Mouse (Mus musculus) adrenal gland, postnatal 25 days (tissue): ENCODE results near the gene Col17a1. TPM values are rescaled to one million over a fixed set of nuclear protein-coding genes. Genes with fewer than 3 reads are reported as not detected.

Experiments
- total RNA-seq: library from RNA; stranded (reverse); gene quantifications from 2 replicates; pipeline ENCODE4 v1.2.3, GENCODE M21; 2021

Gene Col17a1
- total RNA-seq, 1 experiment from 2014 or later, result not detected

Other genes starting within 250 kb of the Col17a1 start
- 36.2 and 41.6 TPM in 2 replicates for gene Sh3pxd2a, start 227.7 kb downstream of the Col17a1 start, total RNA-seq
- 14.1 and 17.3 TPM in 2 replicates for gene Stn1, start 154.6 kb downstream of the Col17a1 start, total RNA-seq
- 49.2 and 56.9 TPM in 2 replicates for gene Slk, start 112.4 kb downstream of the Col17a1 start, total RNA-seq
- gene Sfr1, start 39.6 kb upstream of the Col17a1 start, total RNA-seq, result 104 TPM in 2 replicates
- gene Gsto1, start 162.9 kb upstream of the Col17a1 start, total RNA-seq, result 143 and 204 TPM in 2 replicates
- 1.4 and 2.9 TPM in 2 replicates for gene Gsto2, start 173.4 kb upstream of the Col17a1 start, total RNA-seq
- gene Cfap43, start 227.2 kb upstream of the Col17a1 start, total RNA-seq, result not detected in 2 replicates
- 11.8 and 17.0 TPM in 2 replicates for gene Itprip, start 227.2 kb upstream of the Col17a1 start, total RNA-seq
- gene Cfap58, start 245.6 kb upstream of the Col17a1 start, total RNA-seq, result not detected in 2 replicates